Mouse (Mus musculus) erythroblast, embryonic 14.5 days (primary cell): ENCODE data around the gene Lasp1. TPM values are rescaled to one million over a fixed set of nuclear protein-coding genes. Genes with fewer than 3 reads are reported as not detected.

Experiments used
- H3K27me3 ChIP-seq: 2 replicates; pipeline ENCODE4 v1.6.1; 2012; ENCODE audit warnings: inconsistent platforms; ENCODE audit not compliant: control insufficient read depth
- H3K36me3 ChIP-seq: 2 replicates; pipeline ENCODE4 v1.6.1; 2012; ENCODE audit warnings: mild to moderate bottlenecking, inconsistent platforms; ENCODE audit not compliant: control insufficient read depth
- H3K4me1 ChIP-seq: 2 replicates; pipeline ENCODE4 v1.6.1; 2012; ENCODE audit warnings: inconsistent platforms; ENCODE audit not compliant: control insufficient read depth
- H3K4me3 ChIP-seq: replicated peaks from 2 replicates; pipeline ENCODE3; 2012; ENCODE audit warnings: moderate library complexity, mild to moderate bottlenecking, inconsistent platforms
- H3K9me3 ChIP-seq: 2 replicates; pipeline ENCODE4 v1.6.1; 2012; ENCODE audit warnings: low read length, inconsistent platforms, mixed read lengths; ENCODE audit not compliant: control insufficient read depth
- GATA1 ChIP-seq: IDR thresholded peaks from 2 replicates; pipeline ENCODE4 v1.6.1; 2012; ENCODE audit warnings: low read length, inconsistent platforms, mixed read lengths
- TAL1 ChIP-seq: IDR thresholded peaks from 3 replicates; pipeline ENCODE4 v1.6.1; 2012; ENCODE audit warnings: low read length, inconsistent platforms, mixed read lengths
- polyA plus RNA-seq: library from polyadenylated mRNA; stranded (reverse); fragments of >175 nt; gene quantifications from 2 replicates; pipeline ENCODE4 v1.2.3, GENCODE M21; 2012

The Lasp1 gene
- polyA plus RNA-seq = 0.41 and 0.56 TPM in 2 replicates

DNA sequence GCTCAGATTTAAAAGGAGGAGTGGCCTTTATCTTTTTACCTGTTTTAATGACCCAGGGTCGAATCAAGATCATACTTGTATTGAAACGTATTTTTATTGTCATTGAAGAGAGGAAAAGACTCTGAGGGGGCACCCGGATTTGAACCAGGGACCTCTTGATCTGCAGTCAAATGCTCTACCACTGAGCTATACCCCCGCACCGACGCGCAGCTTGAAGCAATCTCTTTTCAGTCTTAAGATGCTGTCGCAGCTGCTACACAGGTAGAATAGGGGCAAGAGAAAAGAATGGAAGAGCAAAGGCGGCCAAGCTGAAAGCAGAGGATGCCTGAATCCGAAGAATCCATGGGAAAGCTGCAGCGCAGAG lies at the start of gene Lasp1:
TSS of gene Lasp1 (plus strand) at position 219 of the 364 bp plus-strand sequence.
- TF ChIP-seq TAL1 (no peak), GATA1 (no peak)
- Histone ChIP-seq H3K36me3 (no peaks in the 10 kb centered on the region), H3K27me3 (peaks cover 38% of the 10 kb centered on the region), H3K4me1 (peaks cover 45% of the 10 kb centered on the region), H3K4me3 (peak within 1 kb of the TSS; percentile 74), H3K9me3 (no peaks in the 10 kb centered on the region)

DNA sequence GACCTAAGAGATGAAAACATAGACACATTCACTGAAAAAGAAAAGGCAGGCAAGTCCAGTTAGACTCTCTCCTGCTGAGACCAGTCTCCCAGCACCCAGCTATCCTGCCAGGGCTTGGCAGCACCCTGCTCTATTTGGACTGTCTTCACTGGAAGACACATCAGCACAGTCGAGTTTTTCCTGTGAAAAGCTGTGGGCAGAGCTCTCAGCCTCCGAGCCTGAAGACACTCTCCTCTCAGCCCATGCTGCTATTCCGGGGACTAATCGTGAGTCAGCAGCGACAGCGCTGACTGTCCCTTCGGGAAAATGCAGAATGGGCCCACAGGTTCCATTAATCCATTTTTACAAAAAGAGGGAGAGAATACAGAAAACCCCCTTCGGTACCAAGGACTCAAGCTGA lies 45.5 kb upstream of the Lasp1 start:
- Histone ChIP-seq H3K27me3 (no peaks in the 10 kb centered on the region), H3K9me3 (peaks cover 9% of the 10 kb centered on the region), H3K4me3 (no peak overlapping the region), H3K36me3 (peaks cover 90% of the 10 kb centered on the region), H3K4me1 (peaks cover 6% of the 10 kb centered on the region)
- TF ChIP-seq GATA1 (no peak), TAL1 (no peak)

DNA sequence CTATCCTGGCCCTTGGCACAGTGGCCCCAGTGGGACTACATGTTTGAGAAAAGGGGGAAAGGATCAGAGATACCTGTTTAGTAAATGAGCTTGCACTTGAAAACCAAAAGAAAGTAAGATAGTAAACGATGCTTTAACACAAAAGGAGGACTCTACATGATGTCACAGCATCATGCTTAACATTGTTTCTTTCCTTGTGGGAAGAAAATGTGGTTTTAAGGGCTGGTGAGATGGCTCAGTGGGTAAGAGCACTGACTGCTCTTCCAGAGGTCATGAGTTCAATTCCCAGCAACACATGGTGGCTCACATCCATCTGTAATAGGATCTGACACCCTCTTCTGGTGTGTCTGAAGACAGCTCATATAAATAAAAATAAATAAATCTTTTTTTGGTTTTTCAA lies 40.7 kb upstream of the Lasp1 start:
- H3K27me3 ChIP-seq = no peaks in the 10 kb centered on the region
- peaks cover 2% of the 10 kb centered on the region for H3K4me1 ChIP-seq
- no peak for TF ChIP-seq TAL1
- TF ChIP-seq GATA1 = no peak
- peaks cover 5% of the 10 kb centered on the region for H3K9me3 ChIP-seq
- no peak overlapping the region for H3K4me3 ChIP-seq
- peaks cover 88% of the 10 kb centered on the region for H3K36me3 ChIP-seq

DNA sequence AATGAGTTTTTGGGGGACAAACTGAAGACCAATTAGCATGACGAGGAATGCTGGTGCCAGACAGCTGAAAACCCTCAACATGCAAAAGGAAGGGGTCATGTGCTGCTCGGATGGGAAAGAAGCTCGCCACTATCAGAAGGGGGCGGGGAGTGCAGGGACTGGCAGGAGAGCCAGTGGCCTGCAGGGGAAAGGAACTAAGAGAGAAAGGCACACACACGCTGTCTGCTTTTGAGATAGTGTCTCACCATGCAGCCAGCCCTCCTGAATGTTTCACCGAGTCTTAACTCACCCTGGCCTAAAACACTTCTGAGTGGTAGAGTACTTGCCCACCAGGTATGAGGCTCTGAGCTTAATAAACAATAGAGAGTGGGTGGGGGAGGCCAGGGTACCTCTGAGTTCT lies 39.9 kb upstream of the Lasp1 start:
- Histone ChIP-seq H3K36me3 (peaks cover 86% of the 10 kb centered on the region), H3K27me3 (no peaks in the 10 kb centered on the region), H3K9me3 (peaks cover 5% of the 10 kb centered on the region), H3K4me1 (peaks cover 3% of the 10 kb centered on the region), H3K4me3 (no peak overlapping the region)
- no peak for TF ChIP-seq GATA1
- no peak for TF ChIP-seq TAL1

DNA sequence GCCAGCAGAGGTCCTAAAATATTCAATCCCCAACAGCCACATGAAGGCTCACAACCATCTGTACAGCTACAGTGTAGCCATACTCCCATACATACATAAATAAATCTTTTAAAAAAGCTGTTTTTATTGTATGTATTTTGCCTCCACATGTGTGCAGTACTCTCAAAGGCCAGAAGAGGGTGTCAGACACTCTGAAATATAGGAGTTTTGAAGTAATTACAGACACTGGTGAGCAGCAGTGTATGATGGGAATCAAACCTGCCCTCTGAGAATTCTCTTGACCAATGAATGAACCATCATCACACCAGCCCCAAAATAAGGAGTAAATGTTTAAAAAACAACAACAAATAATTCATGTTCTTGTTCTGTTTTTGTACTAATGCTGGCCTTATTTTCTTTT lies 37.2 kb upstream of the Lasp1 start:
- Histone ChIP-seq H3K36me3 (peaks cover 78% of the 10 kb centered on the region), H3K9me3 (peaks cover 5% of the 10 kb centered on the region), H3K27me3 (no peaks in the 10 kb centered on the region), H3K4me1 (peaks cover 23% of the 10 kb centered on the region), H3K4me3 (no peak overlapping the region)
- TF ChIP-seq GATA1 (no peak), TAL1 (no peak)

DNA sequence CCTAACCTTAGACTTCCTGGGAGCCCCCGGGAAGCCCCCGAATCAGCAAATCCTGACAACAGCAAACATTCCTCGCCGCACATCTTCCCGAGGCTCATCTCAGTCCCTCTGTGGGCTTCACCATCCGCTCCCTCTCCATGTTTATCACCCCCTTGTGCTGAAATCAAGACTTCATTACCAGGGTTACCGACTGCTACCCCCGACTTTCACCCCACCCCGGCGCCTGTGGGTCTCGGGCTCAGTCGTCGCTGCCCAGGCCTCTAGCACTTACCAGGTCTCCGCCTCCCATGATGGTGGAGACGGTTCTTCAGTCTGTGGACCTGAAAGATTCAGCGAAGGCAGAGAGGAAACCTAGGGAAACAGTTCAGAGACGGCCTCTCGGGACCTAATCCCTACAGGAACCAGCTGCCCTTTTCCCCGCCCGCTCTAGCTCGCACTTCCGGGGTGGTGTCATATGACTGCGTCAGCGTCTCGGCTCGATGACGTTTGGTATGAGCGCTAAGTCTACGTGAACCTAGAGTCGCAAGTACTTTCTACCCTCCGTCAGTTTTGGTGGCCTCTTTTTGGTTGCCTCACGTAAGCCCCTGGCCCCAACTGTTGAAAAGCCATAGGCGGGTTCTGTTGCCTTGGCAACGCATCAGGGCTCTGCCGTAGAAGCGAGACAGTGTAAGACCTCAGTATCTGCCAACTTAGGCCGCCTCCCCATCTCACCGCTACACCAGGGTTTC lies 32.5 kb upstream of the Lasp1 start, which contains the start of gene Cwc25:
TSS of gene Cwc25 (minus strand) at position 403 of the 728 bp plus-strand sequence.
- H3K4me3 ChIP-seq = peak within 1 kb of the TSS; percentile 98
- peaks cover 5% of the 10 kb centered on the region for H3K9me3 ChIP-seq
- no peaks in the 10 kb centered on the region for H3K27me3 ChIP-seq
- H3K36me3 ChIP-seq = peaks cover 36% of the 10 kb centered on the region
- H3K4me1 ChIP-seq = peaks cover 28% of the 10 kb centered on the region
- TF ChIP-seq TAL1 = no peak
- TF ChIP-seq GATA1 = no peak

DNA sequence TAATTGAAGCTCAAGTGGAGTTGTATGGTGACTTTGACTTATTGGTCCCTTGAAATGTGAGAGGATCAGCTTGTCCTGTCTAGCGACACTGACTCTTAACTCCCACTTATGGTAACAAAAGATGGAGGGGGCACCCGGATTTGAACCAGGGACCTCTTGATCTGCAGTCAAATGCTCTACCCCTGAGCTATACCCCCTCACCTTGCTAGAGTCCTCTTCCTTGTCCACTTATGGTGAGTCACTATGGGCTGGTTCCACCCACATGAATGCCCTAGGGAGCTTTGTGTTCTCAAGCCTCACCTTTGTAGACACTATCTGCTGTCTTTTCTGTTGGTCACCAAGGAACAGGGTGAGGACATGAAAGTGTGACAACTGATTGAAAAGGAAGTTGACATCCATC lies 29.1 kb upstream of the Lasp1 start:
- Histone ChIP-seq H3K9me3 (no peaks in the 10 kb centered on the region), H3K36me3 (peaks cover 6% of the 10 kb centered on the region), H3K4me1 (peaks cover 22% of the 10 kb centered on the region), H3K27me3 (no peaks in the 10 kb centered on the region), H3K4me3 (no peak overlapping the region)
- TF ChIP-seq TAL1 = no peak
- no peak for TF ChIP-seq GATA1

DNA sequence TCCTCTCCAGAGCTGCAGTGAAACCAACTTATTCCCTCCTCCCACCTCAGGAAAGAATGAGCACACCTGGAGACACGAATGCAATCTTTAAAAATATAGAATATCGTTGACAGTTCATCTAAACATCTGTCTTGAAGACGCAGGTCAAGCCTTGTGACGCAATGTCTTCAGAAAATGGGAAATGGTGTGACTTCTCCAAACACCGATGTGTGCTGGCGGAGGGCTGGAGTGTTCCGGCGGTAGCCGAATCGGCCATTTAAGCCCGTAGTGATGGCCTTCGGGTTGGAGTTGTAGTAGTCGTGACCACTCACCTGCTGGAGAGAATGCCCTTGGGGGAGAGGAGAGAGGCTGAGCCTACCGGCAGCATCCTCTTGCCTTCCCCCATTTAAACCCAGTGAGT lies 27.4 kb upstream of the Lasp1 start:
- H3K9me3 ChIP-seq = no peaks in the 10 kb centered on the region
- H3K4me3 ChIP-seq = no peak overlapping the region
- TF ChIP-seq GATA1 (no peak), TAL1 (no peak)
- no peaks in the 10 kb centered on the region for H3K27me3 ChIP-seq
- H3K36me3 ChIP-seq = peaks cover 15% of the 10 kb centered on the region
- H3K4me1 ChIP-seq = peaks cover 13% of the 10 kb centered on the region

DNA sequence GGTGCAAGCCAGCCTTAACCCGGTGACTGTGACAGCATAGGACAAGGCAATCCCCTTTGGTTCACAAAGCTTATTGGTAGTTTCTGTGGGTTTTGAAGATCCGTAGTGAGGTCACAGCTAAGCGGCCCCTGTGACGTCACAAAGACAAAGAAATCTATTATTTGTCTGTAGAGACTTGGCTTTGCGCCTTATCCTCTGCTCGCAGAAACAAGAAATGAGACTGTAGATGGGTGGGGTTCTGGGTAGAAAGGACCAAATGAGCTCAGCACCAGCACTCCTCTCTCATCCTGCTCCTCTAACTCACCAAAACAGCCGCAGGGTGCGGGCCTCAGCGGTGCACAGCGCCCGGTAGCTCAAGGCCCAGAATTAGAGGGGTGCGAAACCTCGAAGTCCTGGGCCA lies 23.6 kb upstream of the Lasp1 start:
- Histone ChIP-seq H3K9me3 (no peaks in the 10 kb centered on the region), H3K27me3 (no peaks in the 10 kb centered on the region), H3K4me3 (no peak overlapping the region), H3K36me3 (peaks cover 52% of the 10 kb centered on the region), H3K4me1 (peaks cover 19% of the 10 kb centered on the region)
- TF ChIP-seq TAL1 (no peak), GATA1 (no peak)
